Mouse (Mus musculus): Measurements from ENCODE around the gene Prr12.

DNA sequence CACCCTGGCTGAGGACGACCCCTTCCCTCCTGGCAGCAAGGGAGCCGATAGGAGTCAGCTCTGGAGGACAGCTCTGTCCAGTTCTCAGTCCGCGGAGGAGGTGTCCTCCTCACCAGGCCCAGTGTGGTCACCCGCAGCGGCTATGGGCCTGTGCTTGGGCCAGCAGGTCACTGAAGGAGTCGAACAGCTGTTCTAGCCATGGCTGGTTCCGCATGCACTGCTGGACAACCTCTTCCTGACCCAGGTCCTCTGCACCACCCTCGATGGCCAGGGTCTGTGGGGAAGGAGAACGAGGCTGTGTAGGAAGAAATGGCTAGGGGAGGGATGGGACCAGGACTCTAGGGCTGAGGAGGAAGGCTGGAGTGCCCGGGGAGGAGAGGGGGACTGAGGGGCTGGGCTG, 24.3 kb downstream of the Prr12 start:
- TF ChIP-seq CTCF (IDR thresholded peaks at IDR 0.05; ENCODE audit: low read depth) (no peak), EP300 (IDR thresholded peaks at IDR 0.05; ENCODE audit: low read depth) (no peak)

All from heart, postnatal 0 days (tissue).